Mouse (Mus musculus) hindbrain, postnatal 0 days (tissue): ENCODE data around the gene Zgpat. TPM values are rescaled to one million over a fixed set of nuclear protein-coding genes. Genes with fewer than 3 reads are reported as not detected.

Experiments
- ATAC-seq: fragments of 200-750 bp; cut with Nextera tagmentation; 2 replicates; pipeline ENCODE4 v1.8.0; 2017; ENCODE audit warnings: mild to moderate bottlenecking, moderate TSS enrichment, moderate library complexity
- DNase-seq: peaks from one replicate; pipeline ENCODE4 v3.0.0-alpha.2; 2015; ENCODE audit warnings: low spot score
- H3K27ac ChIP-seq: fragments of 300-500 bp; sonication (generic); 2 replicates; pipeline ENCODE4 v1.5.1; 2014; ENCODE audit warnings: mild to moderate bottlenecking
- H3K27me3 ChIP-seq: fragments of 300-500 bp; sonication (generic); 2 replicates; pipeline ENCODE4 v1.6.1; 2014; ENCODE audit warnings: low read length, mixed read lengths; ENCODE audit not compliant: insufficient read depth
- H3K36me3 ChIP-seq: fragments of 300-500 bp; sonication (generic); 2 replicates; pipeline ENCODE4 v1.6.1; 2014; ENCODE audit warnings: low read length, mixed read lengths; ENCODE audit not compliant: insufficient read depth
- H3K4me1 ChIP-seq: fragments of 300-500 bp; sonication (generic); 2 replicates; pipeline ENCODE4 v1.6.1; 2014; ENCODE audit warnings: antibody characterized with exemption, low read length, mixed read lengths; ENCODE audit not compliant: insufficient read depth
- H3K4me2 ChIP-seq: fragments of 300-500 bp; sonication (generic); 2 replicates; pipeline ENCODE4 v1.6.1; 2014; ENCODE audit warnings: low read depth, mild to moderate bottlenecking, low read length, moderate library complexity, mixed read lengths
- H3K4me3 ChIP-seq: fragments of 300-500 bp; sonication (generic); 2 replicates; pipeline ENCODE4 v1.5.1; 2014; ENCODE audit warnings: low read length
- H3K9ac ChIP-seq: fragments of 300-500 bp; sonication (generic); replicated peaks from 2 replicates; pipeline ENCODE4 v1.6.1; 2014; ENCODE audit warnings: mild to moderate bottlenecking, low read length, moderate library complexity, mixed read lengths
- H3K9me3 ChIP-seq: fragments of 300-500 bp; sonication (generic); 2 replicates; pipeline ENCODE4 v1.6.1; 2016; ENCODE audit warnings: low read length, mixed read lengths
- CTCF ChIP-seq: IDR thresholded peaks from 2 replicates; pipeline ENCODE4 v1.5.1; 2016; ENCODE audit warnings: antibody characterized with exemption, control low read depth, low read depth
- WGBS: fragments of 180-500 bp; shearing (Covaris S2); extraction: QIAGEN DNeasy Blood & Tissue Kit; methylation state at CpG from one replicate; pipeline ENCODE4 v1.1.7; 2014; 5-methylcytosine and 5-hydroxymethylcytosine counted together
- polyA plus RNA-seq: library from polyadenylated mRNA; unstranded; fragments of >200 nt; fragmentation: Nextera tagmentation; extraction: Ambion mirVana; gene quantifications from 2 replicates; pipeline ENCODE4 v1.2.1, GENCODE M21; 2015
- total RNA-seq: library from RNA; depleted of rRNA; stranded (reverse); fragments of >200 nt; gene quantifications from 2 replicates; pipeline ENCODE4 v1.2.3, GENCODE M21; 2014

The Zgpat gene
- total and polyA plus RNA-seq, 2 experiments from 2014 or later = 37.5 to 85.3 TPM

DNA sequence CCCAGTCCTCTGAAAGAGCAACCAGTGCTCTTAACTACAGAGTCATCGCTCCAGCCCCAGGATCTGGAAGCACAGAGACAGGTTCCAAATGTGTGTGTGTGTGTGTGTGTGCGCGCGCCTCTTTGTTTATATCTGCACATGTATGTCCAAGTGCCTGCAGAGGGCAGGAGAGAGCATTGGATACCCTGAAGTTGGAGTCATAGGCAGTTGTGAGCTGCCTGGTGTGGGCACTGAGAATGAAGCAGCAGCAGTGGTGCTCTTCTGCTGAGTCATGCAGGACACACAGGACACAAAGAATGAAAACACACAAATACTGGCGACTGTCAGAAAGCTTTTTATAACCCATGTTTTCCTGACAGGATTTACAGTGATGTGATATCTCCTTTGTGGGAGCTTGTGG is 5.3 kb downstream of the Zgpat start:
- Histone ChIP-seq H3K4me2 (no peak overlapping the region), H3K36me3 (peaks cover 5% of the 10 kb centered on the region; the same call in 1 of the 2 replicates), H3K9ac (no peak overlapping the region), H3K27me3 (no peaks in the 10 kb centered on the region), H3K27ac (no peak overlapping the region), H3K4me1 (peaks cover 17% of the 10 kb centered on the region; the same call in 1 of the 2 replicates), H3K4me3 (no peak overlapping the region), H3K9me3 (no peaks in the 10 kb centered on the region)
- 98% methylated on average over 5 of the region's 5 CpGs for WGBS
- ATAC-seq (no peak), DNase-seq (no peak)
- TF ChIP-seq CTCF = 0 out of 2 replicates have a peak, but pooled peaks have one; percentile 30

GRCm38 (mm10) chr2:181375787-181376186 is 11.1 kb downstream of the Zgpat start:
- Histone ChIP-seq H3K4me1 (no peaks in the 10 kb centered on the region), H3K27ac (no peak overlapping the region), H3K4me2 (no peak overlapping the region), H3K4me3 (no peak overlapping the region), H3K27me3 (no peaks in the 10 kb centered on the region), H3K9ac (no peak overlapping the region), H3K36me3 (peaks cover 31% of the 10 kb centered on the region), H3K9me3 (no peaks in the 10 kb centered on the region)
- ATAC-seq (no peak), DNase-seq (peak; percentile 56)
- peak; percentile 61 for TF ChIP-seq CTCF
- 91% methylated on average over 2 of the region's 2 CpGs for WGBS

DNA sequence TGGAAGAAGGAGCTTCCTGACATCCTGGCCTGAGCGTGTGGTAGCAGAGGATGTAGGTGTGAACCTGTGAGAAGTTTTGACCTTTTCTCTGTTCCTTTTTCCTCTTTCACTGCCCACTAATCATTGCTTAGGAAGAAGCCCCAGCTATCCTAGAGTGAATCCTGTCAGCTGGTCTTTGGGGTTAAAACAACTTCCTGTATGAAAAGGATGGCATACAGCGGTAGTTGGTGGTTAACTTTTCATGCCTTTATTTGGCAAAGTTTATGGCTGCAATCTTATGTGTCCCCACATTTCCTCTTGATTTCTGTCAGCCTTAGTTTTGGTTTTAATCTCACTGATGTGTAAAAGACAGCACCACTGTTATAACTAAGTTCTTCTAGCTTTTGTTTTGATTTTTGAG is 12.5 kb downstream of the Zgpat start:
- Histone ChIP-seq H3K9me3 (no peaks in the 10 kb centered on the region), H3K4me3 (no peak overlapping the region), H3K27me3 (no peaks in the 10 kb centered on the region), H3K9ac (no peak overlapping the region), H3K4me2 (no peak overlapping the region), H3K4me1 (no peaks in the 10 kb centered on the region), H3K27ac (no peak overlapping the region), H3K36me3 (peaks cover 29% of the 10 kb centered on the region)
- DNase-seq = no peak
- ATAC-seq = no peak
- WGBS = 92% methylated on average over 2 of the region's 2 CpGs
- TF ChIP-seq CTCF = no peak

DNA sequence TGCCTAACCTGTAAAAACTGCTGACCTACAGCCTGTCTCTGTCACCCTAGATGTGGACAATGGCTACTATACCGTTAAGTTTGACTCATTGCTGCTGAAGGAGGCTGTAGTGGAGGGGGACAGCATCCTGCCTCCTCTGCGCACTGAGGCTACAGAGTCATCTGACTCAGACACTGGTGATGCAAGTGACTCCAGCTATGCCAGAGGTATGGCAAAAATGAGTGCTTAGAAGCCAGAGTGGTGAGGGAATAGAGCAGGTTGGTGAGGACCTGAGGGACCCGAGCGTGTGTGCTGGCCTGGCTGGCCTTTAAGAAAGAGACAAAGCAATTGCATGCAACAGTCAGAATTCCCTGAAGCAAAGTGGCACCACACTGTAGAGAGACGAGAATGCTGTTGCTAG is 14.0 kb downstream of the Zgpat start:
- Histone ChIP-seq H3K4me3 (no peak overlapping the region), H3K36me3 (peaks cover 40% of the 10 kb centered on the region), H3K27ac (no peak overlapping the region), H3K4me2 (no peak overlapping the region), H3K9me3 (no peaks in the 10 kb centered on the region), H3K27me3 (no peaks in the 10 kb centered on the region), H3K9ac (no peak overlapping the region), H3K4me1 (no peaks in the 10 kb centered on the region)
- TF ChIP-seq CTCF = no peak
- WGBS = 90% methylated on average over 5 of the region's 5 CpGs
- no peak for ATAC-seq
- no peak for DNase-seq

DNA sequence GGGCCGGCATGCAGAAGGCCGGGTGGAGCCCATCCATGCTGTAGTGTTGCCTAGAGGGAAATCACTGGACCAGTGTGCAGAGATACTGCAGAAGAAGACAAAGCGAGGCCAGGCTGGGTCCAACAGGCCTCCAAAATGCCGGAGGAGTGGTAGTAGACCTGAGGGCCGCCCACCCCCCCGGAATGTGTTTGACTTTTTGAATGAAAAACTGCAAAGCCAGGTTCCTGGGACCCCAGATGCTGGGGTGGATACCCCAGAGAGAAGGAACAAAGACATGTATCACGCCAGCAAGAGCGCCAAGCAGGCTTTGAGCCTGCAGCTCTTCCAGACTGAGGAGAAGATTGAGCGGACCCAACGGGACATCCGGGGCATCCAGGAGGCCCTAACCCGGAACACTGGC is 15.1 kb downstream of the Zgpat start, which contains the start of gene Lime1:
TSS of gene Lime1 (plus strand) at position 301 of the 400 bp plus-strand sequence.
- no peaks in the 10 kb centered on the region for H3K4me1 ChIP-seq
- H3K9ac ChIP-seq = no peak within 1 kb of the TSS
- no peak within 1 kb of the TSS for H3K27ac ChIP-seq
- 98% methylated on average over 12 of the region's 12 CpGs for WGBS
- H3K4me2 ChIP-seq = no peak within 1 kb of the TSS
- no peak for TF ChIP-seq CTCF
- no peaks in the 10 kb centered on the region for H3K27me3 ChIP-seq
- ATAC-seq (no peak), DNase-seq (no peak)
- H3K9me3 ChIP-seq = no peaks in the 10 kb centered on the region
- H3K4me3 ChIP-seq = no peak within 1 kb of the TSS
- H3K36me3 ChIP-seq = peaks cover 44% of the 10 kb centered on the region

DNA sequence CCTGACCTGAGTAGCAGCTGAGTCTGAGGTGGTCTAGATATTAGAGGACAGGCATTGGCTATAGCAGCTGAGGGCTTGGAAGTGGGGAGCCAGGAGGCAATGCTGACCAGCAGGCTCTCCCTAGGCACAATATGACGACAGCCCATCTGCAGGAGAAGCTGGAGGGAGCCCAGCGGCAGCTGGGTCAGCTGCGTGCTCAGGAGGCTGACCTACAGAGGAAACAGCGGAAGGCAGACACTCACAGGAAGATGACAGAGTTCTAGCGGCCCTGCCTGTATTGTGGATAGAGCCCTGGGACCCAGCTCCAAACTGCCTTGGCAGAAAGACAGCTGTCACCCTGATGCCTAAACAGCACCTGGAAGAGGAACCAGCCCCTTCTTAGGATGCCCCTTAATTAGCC is 15.5 kb downstream of the Zgpat start:
- DNase-seq = no peak
- no peaks in the 10 kb centered on the region for H3K27me3 ChIP-seq
- H3K4me2 ChIP-seq = no peak overlapping the region
- no peak for TF ChIP-seq CTCF
- WGBS = 90% methylated on average over 5 of the region's 5 CpGs
- no peak overlapping the region for H3K27ac ChIP-seq
- H3K9me3 ChIP-seq = no peaks in the 10 kb centered on the region
- H3K36me3 ChIP-seq = peaks cover 44% of the 10 kb centered on the region
- H3K4me1 ChIP-seq = peaks cover 4% of the 10 kb centered on the region; the same call in 1 of the 2 replicates
- no peak overlapping the region for H3K4me3 ChIP-seq
- H3K9ac ChIP-seq = no peak overlapping the region
- ATAC-seq = no peak

DNA sequence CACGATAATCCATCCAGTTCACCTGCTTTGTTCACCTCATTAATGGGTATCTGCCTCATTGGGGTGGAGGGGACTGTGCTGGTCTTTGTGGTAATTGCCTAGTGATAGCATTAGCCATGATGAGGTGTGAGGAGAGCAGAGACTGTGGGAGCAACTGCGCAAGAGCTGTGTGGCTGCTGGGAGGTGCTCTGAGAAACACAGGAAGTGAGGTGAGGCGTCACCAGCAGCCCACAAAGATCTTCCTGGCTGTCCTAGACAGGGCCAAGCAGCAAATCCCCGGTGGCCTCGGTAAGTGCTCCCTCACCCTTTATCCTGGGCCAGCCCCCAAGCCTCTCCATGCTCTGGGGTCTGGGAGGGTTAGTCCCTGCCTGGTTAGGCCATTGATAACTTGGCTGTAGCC is 16.4 kb downstream of the Zgpat start:
- Histone ChIP-seq H3K4me3 (no peak overlapping the region), H3K9me3 (no peaks in the 10 kb centered on the region), H3K27ac (no peak overlapping the region), H3K4me2 (no peak overlapping the region), H3K36me3 (peaks cover 44% of the 10 kb centered on the region), H3K9ac (no peak overlapping the region), H3K4me1 (peaks cover 6% of the 10 kb centered on the region; the same call in 1 of the 2 replicates), H3K27me3 (no peaks in the 10 kb centered on the region)
- no peak for ATAC-seq
- WGBS = 94% methylated on average over 5 of the region's 5 CpGs
- no peak for TF ChIP-seq CTCF
- no peak for DNase-seq
